Mouse (Mus musculus) spleen, postnatal 14 days (tissue): Measurements from ENCODE around the gene Tspan10.
"Not testable (repeated sequence)": the region's sequence is repeated elsewhere in the genome, so short reads cannot be mapped to it uniquely, and the experiment has no call there.

Experiments
- DNase-seq, 2 experiments: peaks; one replicate each; pipeline ENCODE4 v3.0.0; 2021 to 2022; ENCODE audit warnings: low spot score in 2 of 2

The Tspan10 gene

DNA sequence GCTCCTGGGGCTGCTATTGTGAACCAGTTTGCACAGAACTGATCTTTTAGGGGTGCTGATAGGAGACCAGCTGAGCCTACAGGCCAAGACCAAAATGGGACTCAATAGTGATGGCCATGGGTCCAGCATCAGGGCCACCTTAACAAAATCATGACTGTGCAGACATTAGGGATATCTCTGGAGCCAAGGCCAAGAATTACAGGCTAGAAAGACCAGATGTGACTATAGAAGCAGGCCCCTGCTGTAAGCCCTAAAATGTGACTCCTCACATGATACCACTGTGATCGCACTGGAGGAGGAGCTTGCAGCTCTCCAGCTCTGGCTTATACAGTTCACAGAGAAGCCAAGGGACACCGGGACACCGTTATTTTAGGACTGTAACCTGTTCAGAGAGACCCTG lies at the start of gene Tspan10:
Gene Tspan10 (plus strand): TSS at position 301 of the 400 bp plus-strand sequence.
- DNase-seq = no peak

DNA sequence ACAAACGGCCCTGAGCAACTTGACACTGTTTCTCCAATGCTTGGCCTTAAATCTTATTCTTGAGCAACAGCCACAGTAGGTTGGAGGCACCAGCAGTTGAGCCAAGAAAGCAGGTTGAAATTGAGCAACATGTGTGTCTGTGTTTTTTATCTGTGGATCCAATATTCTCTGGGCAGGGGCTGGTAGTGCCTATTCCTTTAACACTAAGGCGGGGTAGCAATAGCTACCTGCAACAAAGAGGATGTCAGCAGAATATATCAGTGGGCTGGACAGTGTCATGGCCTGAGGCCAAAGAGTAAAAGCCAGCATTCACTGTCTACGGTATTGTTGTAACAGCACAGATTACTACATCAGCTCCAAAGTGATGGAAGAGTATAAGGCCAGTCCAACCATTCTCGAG lies 46.8 kb upstream of the Tspan10 start:
- no peak for DNase-seq

DNA sequence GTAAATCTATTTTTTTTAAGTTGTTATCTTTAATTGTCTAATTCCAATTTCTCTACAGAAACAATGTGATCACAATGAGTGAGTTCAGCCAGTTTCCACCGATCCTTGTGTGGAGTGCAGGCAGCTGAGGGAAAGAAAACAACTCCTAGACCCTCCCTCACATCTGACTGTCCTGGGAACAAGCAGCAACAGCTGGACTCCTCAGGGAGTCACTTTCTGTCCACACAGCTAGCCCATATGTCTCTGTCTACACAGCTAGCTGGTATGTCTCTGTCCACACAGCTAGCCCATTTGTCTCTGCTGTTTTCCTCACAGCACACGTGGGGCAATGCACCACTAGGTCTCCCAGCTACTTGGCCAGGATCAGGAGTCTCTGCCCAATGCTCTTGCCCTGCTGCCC lies 44.8 kb upstream of the Tspan10 start:
- DNase-seq = no peak

- DNase-seq = no peak
Measured at GRCm38 (mm10) chr11:120399319-120399718, 43.1 kb upstream of the Tspan10 start.

- no peak for DNase-seq
Measured at GRCm38 (mm10) chr11:120404814-120405213, 37.6 kb upstream of the Tspan10 start.

DNA sequence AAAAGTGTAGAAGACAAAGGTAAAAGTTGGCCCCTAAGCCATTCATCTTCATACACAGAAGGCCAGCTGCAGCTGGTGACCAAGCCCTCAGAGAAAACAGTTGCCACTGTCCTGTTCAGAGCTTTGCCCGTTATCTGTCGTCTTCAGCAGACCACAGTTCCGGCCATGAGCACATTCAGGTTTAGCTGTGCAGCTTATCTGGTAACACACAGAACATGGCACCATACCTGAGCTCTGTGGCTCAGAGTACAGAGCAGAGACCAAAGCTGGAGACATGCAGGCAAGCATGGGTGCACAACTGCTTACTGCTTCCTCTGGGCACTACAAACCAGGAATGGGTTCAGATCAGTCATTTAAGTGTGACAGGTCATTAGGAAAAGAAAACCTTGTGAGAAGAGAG lies 36.6 kb upstream of the Tspan10 start:
- DNase-seq = no peak

- no peak for DNase-seq
Measured at GRCm38 (mm10) chr11:120406445-120406844, 36.0 kb upstream of the Tspan10 start.

- DNase-seq = not testable (repeated sequence)
Measured at GRCm38 (mm10) chr11:120413621-120414020, 28.8 kb upstream of the Tspan10 start.

DNA sequence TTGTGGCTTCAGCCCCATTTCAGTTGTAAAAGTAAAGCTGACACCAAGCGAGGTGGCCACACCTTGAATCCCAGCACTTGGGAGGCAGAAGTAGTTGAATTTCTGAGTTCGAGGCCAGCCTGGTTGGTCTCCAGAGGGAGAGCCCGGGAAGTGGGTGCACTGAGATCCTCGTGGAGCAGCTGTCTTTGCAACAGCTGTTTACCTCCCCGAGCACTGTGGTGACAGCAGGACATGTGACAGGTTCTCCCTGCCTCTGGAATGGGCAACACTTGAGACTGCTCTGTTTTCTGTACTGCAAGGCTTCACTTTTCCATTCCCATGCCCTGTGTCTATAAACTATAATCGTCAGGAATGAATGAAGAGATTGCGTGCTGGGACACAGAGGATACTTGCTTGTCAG lies 24.6 kb upstream of the Tspan10 start:
- DNase-seq = no peak

DNA sequence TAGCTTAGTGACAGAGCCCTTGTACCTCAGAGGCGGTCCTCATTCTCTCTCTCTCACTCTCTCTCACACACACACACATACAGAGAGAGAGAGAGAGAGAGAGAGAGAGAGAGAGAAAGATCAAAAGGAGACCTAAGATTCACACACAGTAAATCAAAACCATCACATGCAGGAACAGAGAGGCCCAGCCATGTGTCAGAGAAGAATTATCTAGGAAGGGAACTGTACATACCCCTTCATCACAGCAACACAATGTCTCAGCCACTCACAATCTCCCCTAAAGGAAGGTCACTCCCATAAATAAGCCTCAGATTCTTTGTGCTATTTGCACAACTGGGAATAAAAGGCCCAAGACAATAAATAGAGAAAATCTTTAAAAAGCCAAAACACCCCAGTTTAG lies 23.9 kb upstream of the Tspan10 start:
- no peak for DNase-seq

- DNase-seq = no peak
Measured at GRCm38 (mm10) chr11:120422651-120423568, 19.5 kb upstream of the Tspan10 start.

DNA sequence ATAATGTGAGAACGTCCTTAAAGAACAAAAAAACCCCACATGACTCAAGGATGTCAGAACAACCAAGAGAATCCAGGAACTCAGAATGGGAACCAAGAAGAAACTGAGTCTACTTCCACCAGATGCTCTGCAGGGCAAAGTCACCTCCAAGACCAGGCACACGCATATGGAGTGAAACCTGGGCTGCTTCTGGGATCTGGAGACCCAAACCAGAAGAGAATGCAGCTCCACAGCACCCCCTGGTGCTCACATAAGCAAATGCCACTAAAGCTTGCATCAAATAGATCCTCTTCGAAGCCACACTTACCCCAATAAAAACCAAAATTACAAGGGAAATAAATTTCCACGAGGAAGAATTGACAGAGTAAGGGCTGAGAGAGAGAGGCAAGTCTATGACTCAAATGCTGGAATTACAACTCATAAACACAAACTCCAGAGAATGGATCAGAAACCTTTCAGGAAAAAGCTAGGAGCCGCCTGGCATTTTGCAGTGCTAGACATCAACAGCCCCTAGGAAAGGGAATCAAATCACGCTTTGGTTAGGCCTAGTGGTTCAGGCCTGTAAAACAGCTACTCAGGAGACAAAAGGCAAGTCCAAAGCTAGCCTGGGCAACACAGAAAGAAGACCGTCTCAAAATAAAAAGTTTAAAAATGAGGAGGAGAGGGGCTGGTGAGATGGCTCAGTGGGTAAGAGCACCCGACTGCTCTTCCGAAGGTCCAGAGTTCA lies 18.7 kb upstream of the Tspan10 start:
- DNase-seq = peak in 1 of 2 experiments; percentile 47

- no peak for DNase-seq
Measured at GRCm38 (mm10) chr11:120426727-120427126, 15.7 kb upstream of the Tspan10 start.

DNA sequence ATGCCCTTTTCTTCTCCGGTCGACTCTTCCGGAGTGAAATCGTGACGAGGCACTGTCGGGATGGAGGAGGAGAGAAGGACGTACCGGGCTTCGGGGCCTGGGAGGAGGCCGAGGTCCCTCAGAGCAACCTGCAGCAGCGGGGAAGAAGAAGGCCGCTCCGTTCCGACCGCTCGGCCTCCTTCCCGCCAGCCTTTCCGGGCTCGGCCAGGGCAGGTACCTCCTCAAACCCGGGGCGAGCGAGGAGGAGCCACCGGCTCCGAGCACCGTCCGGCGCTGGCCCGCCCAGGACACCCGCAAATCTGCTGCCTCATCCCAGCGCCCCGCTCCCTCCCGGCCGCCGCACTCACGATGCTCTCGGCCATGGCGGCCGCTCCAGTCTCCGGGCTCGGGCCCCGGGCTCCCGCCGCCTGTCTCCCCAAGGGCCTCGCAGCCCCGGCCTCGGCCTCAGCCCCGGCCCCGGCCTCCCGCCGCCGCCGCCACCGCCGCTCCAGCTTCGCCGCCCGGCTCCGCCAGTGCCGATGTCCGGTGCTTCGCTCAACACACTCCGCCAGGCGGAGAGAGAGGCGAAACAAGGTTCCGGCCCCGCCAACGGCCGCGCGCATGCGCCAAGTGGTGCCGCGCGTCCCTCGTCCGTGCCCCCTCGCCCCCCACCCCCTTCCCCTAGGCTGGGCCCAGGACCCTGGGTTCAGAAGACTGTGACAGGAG lies 5.1 kb upstream of the Tspan10 start, which contains the start of gene Nploc4:
Gene Nploc4 (minus strand): TSS at position 557 of the 705 bp plus-strand sequence.
- peak; percentile 84 to 91 for DNase-seq

- DNase-seq = no peak
Measured at GRCm38 (mm10) chr11:120437857-120438385, 4.5 kb upstream of the Tspan10 start.

GRCm38 (mm10) chr11:120442765-120443280 lies 379 bp downstream of the Tspan10 start:
- DNase-seq = no peak

DNA sequence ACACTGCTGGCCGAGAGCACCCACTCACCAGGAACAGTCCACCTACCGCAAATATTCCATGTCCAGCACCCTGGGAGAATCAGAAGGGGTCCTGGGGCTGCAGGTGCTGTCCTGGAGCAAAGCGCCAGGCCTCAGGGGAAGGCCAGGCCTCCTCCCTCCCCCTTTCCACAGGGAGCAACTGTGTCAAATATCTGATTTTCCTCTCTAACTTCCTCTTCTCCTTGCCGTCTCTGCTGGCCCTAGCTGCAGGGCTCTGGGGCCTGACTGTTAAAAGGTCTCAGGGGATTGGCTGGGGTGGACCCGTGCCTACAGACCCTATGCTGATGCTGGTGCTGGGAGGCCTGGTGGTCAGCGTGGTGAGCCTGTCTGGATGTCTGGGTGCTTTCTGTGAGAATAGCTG lies 1.7 kb downstream of the Tspan10 start:
- DNase-seq = no peak

DNA sequence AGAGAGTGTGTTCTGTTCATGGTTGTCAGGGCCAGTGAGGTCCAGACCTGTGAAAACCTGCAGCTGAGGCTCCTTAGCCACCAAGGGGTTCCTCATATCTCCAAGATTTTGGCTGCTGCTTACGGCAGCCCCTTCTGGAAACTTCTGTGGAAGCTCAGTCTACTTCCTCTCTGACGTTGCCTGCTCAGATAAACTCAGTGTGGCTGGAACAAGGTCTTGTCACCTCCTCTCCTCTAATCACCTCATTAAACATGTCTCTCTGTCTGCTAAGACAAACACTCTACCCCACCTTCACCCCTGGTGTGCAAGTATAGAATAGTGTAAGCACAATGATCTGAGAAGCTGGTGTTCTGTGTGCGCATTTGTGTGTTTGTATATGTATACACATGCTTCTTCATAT lies 3.0 kb downstream of the Tspan10 start:
- no peak for DNase-seq

GRCm38 (mm10) chr11:120447179-120447578 lies 4.7 kb downstream of the Tspan10 start:
- DNase-seq = no peak

GRCm38 (mm10) chr11:120452246-120452645 lies 9.8 kb downstream of the Tspan10 start:
- no peak for DNase-seq

DNA sequence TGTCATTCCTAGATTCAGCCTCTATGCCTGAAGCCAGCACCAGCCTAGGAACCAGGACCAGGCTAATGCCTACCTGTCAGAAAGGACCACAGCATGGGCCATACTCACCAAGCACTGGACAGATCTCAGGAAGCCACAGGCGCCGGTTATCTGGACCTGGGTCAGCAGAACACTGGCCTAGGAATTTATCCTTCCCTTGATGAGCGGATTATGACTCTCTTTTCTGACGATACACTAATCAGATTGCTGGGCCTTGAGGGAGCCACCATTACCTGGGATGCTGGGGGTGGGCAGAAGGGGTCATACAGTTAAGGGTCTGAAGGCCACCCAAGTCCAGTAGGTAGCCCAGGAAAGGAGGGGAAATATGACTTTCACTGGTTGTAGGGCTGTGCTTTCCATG lies 10.9 kb downstream of the Tspan10 start, which contains the start of gene Pde6g:
Gene Pde6g (minus strand): TSS at position 195 of the 400 bp plus-strand sequence.
- DNase-seq = no peak

DNA sequence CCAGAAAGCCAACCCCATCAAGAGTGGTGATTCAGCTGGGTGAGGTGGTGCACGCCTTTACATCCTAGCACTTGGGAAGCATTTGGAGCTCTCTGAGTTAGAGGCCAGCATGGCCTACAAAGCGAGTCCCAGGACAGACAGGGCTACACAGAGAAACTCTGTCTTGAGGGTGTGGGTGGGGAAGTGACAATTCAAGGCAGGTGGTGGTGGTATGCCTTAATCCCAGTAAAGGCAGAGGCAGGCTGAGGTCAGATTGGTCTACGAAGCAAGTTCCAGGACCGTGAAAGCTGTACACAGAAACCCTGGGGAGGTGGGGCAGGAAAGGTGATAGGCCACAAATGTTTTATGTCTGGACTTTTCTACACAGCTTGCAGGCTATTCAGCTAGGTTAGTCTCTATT lies 12.5 kb downstream of the Tspan10 start:
- no peak for DNase-seq
